Mouse (Mus musculus) central nervous system, embryonic 14 days (tissue): ENCODE results near the gene Usp7. TPM values are rescaled to one million over a fixed set of nuclear protein-coding genes. Genes with fewer than 3 reads are reported as not detected.

Experiments used
- polyA plus RNA-seq: library from polyadenylated mRNA; depleted of rRNA; stranded (reverse); fragments of >200 nt; gene quantifications from 2 replicates; pipeline ENCODE4 v1.2.3, GENCODE M21; 2012; rRNA removed

Gene Usp7
- 126 and 127 TPM in 2 replicates for polyA plus RNA-seq

DNA sequence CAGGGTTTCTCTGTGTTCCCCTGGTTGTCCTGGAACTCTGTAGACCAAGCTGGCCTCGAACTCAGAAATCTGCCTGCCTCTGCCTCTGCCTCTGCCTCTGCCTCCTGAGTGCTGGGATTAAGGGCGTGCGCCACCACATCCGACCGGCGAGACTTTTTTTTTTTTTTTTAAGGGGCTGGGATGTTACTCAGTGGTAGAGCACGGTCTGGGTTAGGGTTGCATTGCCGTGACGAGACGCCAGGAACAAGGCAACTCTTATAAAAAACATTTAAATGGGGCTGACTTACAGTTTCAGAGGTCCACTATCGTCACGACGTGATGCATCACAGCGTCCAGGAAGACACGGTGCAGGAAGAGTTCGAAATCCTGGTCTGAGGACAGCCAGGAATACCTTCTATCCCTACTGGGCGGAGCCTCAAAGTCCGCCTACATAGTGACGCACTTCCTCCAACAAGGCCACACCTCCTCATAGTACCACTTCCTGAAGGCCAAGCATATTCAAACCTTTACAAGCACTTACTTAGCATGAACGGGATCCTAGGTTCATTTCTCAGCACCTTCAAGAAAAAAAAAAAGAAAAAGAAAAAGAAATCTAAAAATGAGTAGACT, at the start of gene Usp7:
Gene Usp7 (minus strand): TSS at position 360 of the 609 bp plus-strand sequence.

DNA sequence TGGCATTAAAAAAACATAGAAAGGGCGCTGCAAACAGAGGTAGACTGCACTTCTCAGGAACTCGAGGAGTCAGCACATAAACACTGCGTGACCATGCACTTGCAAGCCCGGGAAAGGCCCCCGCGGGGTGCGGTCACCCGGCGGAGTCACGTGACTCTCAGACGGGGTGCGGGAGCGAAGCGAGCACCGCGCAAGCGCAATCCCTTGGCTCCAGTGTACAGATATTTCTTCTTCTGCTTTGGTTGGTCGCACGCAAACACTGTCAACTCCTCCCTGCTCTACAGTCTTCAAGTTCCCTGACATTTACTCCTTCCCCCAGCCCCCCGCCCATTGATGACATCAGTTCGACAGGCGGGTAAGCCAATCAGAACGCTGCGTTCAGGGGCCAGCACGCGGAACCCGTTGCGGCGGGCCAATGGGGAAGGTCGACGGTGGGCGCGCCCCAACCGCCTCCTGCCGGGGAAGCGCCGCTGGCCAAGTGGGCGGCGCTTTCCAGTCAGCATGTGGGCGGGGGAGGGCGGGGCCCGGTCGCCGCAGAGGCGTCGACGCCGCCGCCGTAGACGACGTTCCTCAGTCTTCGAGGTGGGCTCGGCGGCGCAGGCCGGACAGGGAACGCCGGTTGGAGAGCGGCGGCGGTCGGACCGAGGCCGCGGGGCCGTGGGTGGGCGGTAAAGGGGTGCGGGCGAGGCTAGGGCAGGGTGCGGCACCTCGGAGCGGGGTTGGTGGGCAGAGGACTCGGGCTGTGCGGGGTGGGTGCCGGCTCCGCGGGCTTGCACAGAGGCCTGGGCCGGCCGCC, 37.7 kb upstream of the Usp7 start, which contains the start of gene 1810013L24Rik:
Gene 1810013L24Rik (plus strand): TSS at position 537 of the 796 bp plus-strand sequence.

DNA sequence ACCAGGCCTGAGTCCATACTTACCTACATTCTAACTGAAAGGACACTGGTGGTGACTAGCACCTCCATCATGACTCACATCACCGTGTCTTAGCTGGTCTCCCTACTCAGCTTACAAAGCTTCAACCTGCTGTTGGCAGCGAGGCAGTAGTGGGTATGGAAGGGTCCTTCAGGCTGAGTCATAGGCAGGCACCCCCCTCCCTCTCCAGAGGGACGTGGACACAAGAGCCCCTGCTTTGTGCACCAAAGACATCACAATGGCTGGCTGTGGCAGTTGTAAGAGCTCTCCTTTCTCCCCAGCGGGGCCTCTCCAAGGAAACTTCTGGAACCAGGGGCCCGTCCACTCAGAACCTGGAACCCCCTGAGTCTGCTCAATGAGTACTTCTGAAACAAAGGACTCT, 111.6 kb downstream of the Usp7 start, which contains the start of gene Gm5767:
Gene Gm5767 (plus strand): TSS at position 301 of the 400 bp plus-strand sequence.

DNA sequence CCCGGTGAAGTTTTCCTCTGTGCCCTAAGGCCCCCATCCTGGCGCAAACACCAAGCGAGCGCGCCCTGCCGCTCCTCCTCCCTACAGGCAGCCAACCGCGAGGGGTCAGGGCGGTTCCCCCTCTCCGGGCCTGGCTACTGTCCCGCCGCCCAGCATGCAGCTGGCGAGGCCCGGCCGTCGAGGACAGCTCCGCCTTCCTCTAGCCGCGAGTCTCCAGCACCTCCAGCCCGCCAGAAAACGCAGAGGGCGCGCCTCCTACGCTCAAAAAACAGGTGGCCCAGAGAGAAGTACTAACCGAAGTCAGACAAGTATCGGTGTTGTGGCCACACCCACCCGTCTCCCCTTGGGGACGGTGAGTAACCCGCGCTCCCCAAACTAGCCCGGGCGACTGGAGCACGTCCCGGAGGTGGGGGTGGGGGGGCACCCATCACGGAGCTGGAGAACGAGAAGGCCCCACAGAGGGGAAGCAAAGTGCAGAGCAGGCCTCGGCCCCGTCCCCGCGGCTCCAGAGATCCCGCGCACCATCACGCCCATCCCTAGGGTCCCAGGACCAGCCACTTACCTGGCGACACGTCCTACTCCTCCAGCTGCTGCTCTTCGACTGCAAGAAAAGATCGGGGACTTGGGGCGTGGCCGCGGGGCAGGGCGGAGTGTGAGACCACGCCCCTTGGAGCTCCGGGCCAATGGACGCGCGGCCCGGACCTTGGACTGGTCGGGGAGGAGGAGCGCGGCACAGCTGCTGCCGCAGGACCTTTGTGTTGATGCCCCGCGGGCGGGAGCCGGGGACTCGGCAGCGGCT, 120.4 kb downstream of the Usp7 start, which contains the start of gene Carhsp1:
Gene Carhsp1 (minus strand): TSS at position 605 of the 799 bp plus-strand sequence.

Other genes starting within 250 kb of the Usp7 start
- gene Pmm2, start 154.6 kb downstream of the Usp7 start, polyA plus RNA-seq, result 56.5 and 57.5 TPM in 2 replicates
- 18.9 and 20.9 TPM in 2 replicates for gene Tmem186, start 154.6 kb downstream of the Usp7 start, polyA plus RNA-seq
- 118 and 140 TPM in 2 replicates for gene Carhsp1, start 120.2 kb downstream of the Usp7 start, polyA plus RNA-seq
- gene Gm5767, start 111.5 kb downstream of the Usp7 start, polyA plus RNA-seq, result not detected in 2 replicates
- gene 1810013L24Rik, start 37.8 kb upstream of the Usp7 start, polyA plus RNA-seq, result 41.5 and 46.4 TPM in 2 replicates